Mouse (Mus musculus) forebrain, embryonic 15.5 days (tissue): ENCODE measurements around the gene Tmem198. TPM values are rescaled to one million over a fixed set of nuclear protein-coding genes. Genes with fewer than 3 reads are reported as not detected.

Source experiments
- ATAC-seq: fragments of 200-750 bp; cut with Nextera tagmentation; replicated peaks from 2 replicates; pipeline ENCODE4 v1.8.0; 2017; ENCODE audit warnings: mild to moderate bottlenecking, moderate TSS enrichment, moderate library complexity
- H3K27ac ChIP-seq: fragments of 300-500 bp; sonication (generic); replicated peaks from 2 replicates; pipeline ENCODE4 v1.5.1; 2015; ENCODE audit warnings: mild to moderate bottlenecking, inconsistent platforms
- H3K27me3 ChIP-seq: fragments of 300-500 bp; sonication (generic); 2 replicates; pipeline ENCODE4 v1.6.1; 2015; ENCODE audit warnings: inconsistent platforms
- H3K36me3 ChIP-seq: fragments of 300-500 bp; sonication (generic); 2 replicates; pipeline ENCODE4 v1.6.1; 2015; ENCODE audit warnings: mild to moderate bottlenecking, inconsistent platforms
- H3K4me1 ChIP-seq: fragments of 300-500 bp; sonication (generic); 2 replicates; pipeline ENCODE4 v1.6.1; 2015; ENCODE audit warnings: inconsistent platforms
- H3K4me2 ChIP-seq: fragments of 300-500 bp; sonication (generic); replicated peaks from 2 replicates; pipeline ENCODE4 v1.6.1; 2015; ENCODE audit warnings: mild to moderate bottlenecking, inconsistent platforms
- H3K4me3 ChIP-seq: fragments of 300-500 bp; sonication (generic); 2 replicates; pipeline ENCODE4 v1.5.1; 2015; ENCODE audit warnings: mild to moderate bottlenecking, inconsistent platforms
- H3K9ac ChIP-seq: fragments of 300-500 bp; sonication (generic); replicated peaks from 2 replicates; pipeline ENCODE4 v1.6.1; 2015; ENCODE audit warnings: mild to moderate bottlenecking, inconsistent platforms
- H3K9me3 ChIP-seq: fragments of 300-500 bp; sonication (generic); 2 replicates; pipeline ENCODE4 v1.6.1; 2016; ENCODE audit warnings: inconsistent platforms
- WGBS: fragments of 180-500 bp; shearing (Covaris S2); methylation state at CpG from one replicate; pipeline ENCODE4 v1.1.7; 2015; ENCODE audit warnings: mixed read lengths; 5-methylcytosine and 5-hydroxymethylcytosine counted together
- polyA plus RNA-seq: library from polyadenylated mRNA; unstranded; fragments of >200 nt; fragmentation: Nextera tagmentation; extraction: Ambion mirVana; gene quantifications from 2 replicates; pipeline ENCODE4 v1.2.1, GENCODE M21; 2015

The Tmem198 gene
- polyA plus RNA-seq, 1 experiment from 2014 or later, result 53.4 TPM

- no peak overlapping the region for H3K27ac ChIP-seq
- H3K27me3 ChIP-seq, result peaks cover 12% of the 10 kb centered on the region; the same call in 1 of the 2 replicates
- 5% methylated on average over 14 of the region's 14 CpGs for WGBS
- H3K4me2 ChIP-seq, result no peak overlapping the region
- no peak overlapping the region for H3K4me3 ChIP-seq
- H3K36me3 ChIP-seq, result no peaks in the 10 kb centered on the region
- peaks cover 33% of the 10 kb centered on the region for H3K4me1 ChIP-seq
- no peak overlapping the region for H3K9ac ChIP-seq
- H3K9me3 ChIP-seq, result no peaks in the 10 kb centered on the region
- ATAC-seq, result no peak
Measured at GRCm38 (mm10) chr1:75456746-75457564, 22.4 kb upstream of the Tmem198 start.

GRCm38 (mm10) chr1:75457710-75458024 lies 21.7 kb upstream of the Tmem198 start:
- H3K4me3 ChIP-seq, result no peak overlapping the region
- 13% methylated on average over 9 of the region's 10 CpGs for WGBS
- peaks cover 33% of the 10 kb centered on the region for H3K4me1 ChIP-seq
- H3K9me3 ChIP-seq, result no peaks in the 10 kb centered on the region
- H3K4me2 ChIP-seq, result no peak overlapping the region
- ATAC-seq, result 0 out of 2 replicates have a peak, but pooled peaks have one; percentile 7
- H3K9ac ChIP-seq, result no peak overlapping the region
- no peak overlapping the region for H3K27ac ChIP-seq
- peaks cover 9% of the 10 kb centered on the region; the same call in 1 of the 2 replicates for H3K27me3 ChIP-seq
- H3K36me3 ChIP-seq, result no peaks in the 10 kb centered on the region

- Histone ChIP-seq H3K4me2 (peak overlapping the region; percentile 46), H3K27me3 (peaks cover 9% of the 10 kb centered on the region; the same call in 1 of the 2 replicates), H3K9ac (peak overlapping the region; percentile 34), H3K4me3 (peak overlapping the region; percentile 28), H3K27ac (no peak overlapping the region), H3K4me1 (peaks cover 33% of the 10 kb centered on the region), H3K9me3 (no peaks in the 10 kb centered on the region), H3K36me3 (no peaks in the 10 kb centered on the region)
- WGBS, result 5% methylated on average over 42 of the region's 42 CpGs
- peak; percentile 57 for ATAC-seq
Measured at GRCm38 (mm10) chr1:75458025-75458788, 21.1 kb upstream of the Tmem198 start.

- 16% methylated on average over 23 of the region's 23 CpGs for WGBS
- peak overlapping the region; percentile 34 for H3K9ac ChIP-seq
- H3K27ac ChIP-seq, result no peak overlapping the region
Measured at GRCm38 (mm10) chr1:75458789-75459684, 20.3 kb upstream of the Tmem198 start.

GRCm38 (mm10) chr1:75460297-75460696 lies 19.0 kb upstream of the Tmem198 start:
- Histone ChIP-seq H3K9me3 (no peaks in the 10 kb centered on the region), H3K9ac (no peak overlapping the region), H3K4me1 (peaks cover 33% of the 10 kb centered on the region), H3K4me3 (no peak overlapping the region), H3K36me3 (no peaks in the 10 kb centered on the region), H3K4me2 (no peak overlapping the region), H3K27me3 (peaks cover 5% of the 10 kb centered on the region; the same call in 1 of the 2 replicates), H3K27ac (no peak overlapping the region)
- whole genome bisulfite sequencing, result 69% methylated on average over 7 of the region's 7 CpGs
- ATAC-seq, result no peak

More at GRCm38 (mm10) chr1:75458789-75459684, 20.3 kb upstream of the Tmem198 start:
- peak overlapping the region; percentile 28 for H3K4me3 ChIP-seq
- no peak for ATAC-seq
- peaks cover 5% of the 10 kb centered on the region; the same call in 1 of the 2 replicates for H3K27me3 ChIP-seq
- H3K9me3 ChIP-seq, result no peaks in the 10 kb centered on the region
- H3K4me1 ChIP-seq, result peaks cover 33% of the 10 kb centered on the region
- H3K4me2 ChIP-seq, result peak overlapping the region; percentile 46
- H3K36me3 ChIP-seq, result no peaks in the 10 kb centered on the region

- peaks cover 5% of the 10 kb centered on the region; the same call in 1 of the 2 replicates for H3K27me3 ChIP-seq
- no peak overlapping the region for H3K27ac ChIP-seq
- no peak overlapping the region for H3K4me3 ChIP-seq
- ATAC-seq, result no peak
- H3K4me2 ChIP-seq, result no peak overlapping the region
- 56% methylated on average over 1 of the region's 1 CpGs for WGBS
- no peaks in the 10 kb centered on the region for H3K36me3 ChIP-seq
- peaks cover 23% of the 10 kb centered on the region for H3K4me1 ChIP-seq
- H3K9me3 ChIP-seq, result no peaks in the 10 kb centered on the region
- no peak overlapping the region for H3K9ac ChIP-seq
Measured at GRCm38 (mm10) chr1:75462636-75463035, 16.7 kb upstream of the Tmem198 start.

DNA sequence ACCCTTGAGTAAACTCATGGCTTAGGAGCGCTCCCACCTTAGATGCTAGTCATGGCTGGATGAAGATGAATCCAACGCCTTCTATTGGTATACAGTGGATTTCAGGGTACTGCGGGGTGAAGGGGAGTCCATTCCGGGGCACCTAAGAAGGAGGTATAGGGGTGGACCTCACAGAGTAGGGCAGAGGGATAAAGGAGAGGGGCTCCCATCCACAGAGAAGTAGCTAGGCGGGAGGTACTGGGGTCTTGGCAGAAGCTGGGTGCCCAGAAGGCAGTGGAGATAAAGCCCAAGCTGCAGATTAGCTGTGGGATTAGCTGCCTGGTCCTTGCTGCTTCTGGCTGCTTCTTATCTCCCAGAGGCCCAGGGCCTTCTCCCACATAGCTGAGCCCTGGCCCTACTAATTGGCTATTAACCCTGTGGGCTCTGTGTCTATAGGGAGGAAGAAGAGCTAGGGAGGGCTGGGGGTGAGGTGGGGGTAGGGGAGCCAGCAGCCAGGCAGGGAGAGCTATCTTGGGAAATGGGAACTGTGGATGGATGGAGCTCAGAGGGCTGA lies 15.6 kb upstream of the Tmem198 start:
- H3K9ac ChIP-seq, result no peak overlapping the region
- no peak overlapping the region for H3K4me3 ChIP-seq
- no peaks in the 10 kb centered on the region for H3K36me3 ChIP-seq
- H3K4me2 ChIP-seq, result no peak overlapping the region
- peaks cover 13% of the 10 kb centered on the region for H3K4me1 ChIP-seq
- no peaks in the 10 kb centered on the region for H3K9me3 ChIP-seq
- no peak for ATAC-seq
- no peak overlapping the region for H3K27ac ChIP-seq
- 59% methylated on average over 5 of the region's 5 CpGs for WGBS
- H3K27me3 ChIP-seq, result peaks cover 4% of the 10 kb centered on the region; the same call in 1 of the 2 replicates

- Histone ChIP-seq H3K27ac (no peak overlapping the region), H3K9ac (no peak overlapping the region), H3K4me2 (no peak overlapping the region; the same call in 1 of the 2 replicates), H3K27me3 (peaks cover 7% of the 10 kb centered on the region; the same call in 1 of the 2 replicates), H3K4me1 (peaks cover 4% of the 10 kb centered on the region), H3K36me3 (no peaks in the 10 kb centered on the region), H3K4me3 (no peak overlapping the region), H3K9me3 (no peaks in the 10 kb centered on the region)
- peak; percentile 83 for ATAC-seq
- 8% methylated on average over 14 of the region's 14 CpGs for whole genome bisulfite sequencing
Measured at GRCm38 (mm10) chr1:75467215-75467927, 12.0 kb upstream of the Tmem198 start.

DNA sequence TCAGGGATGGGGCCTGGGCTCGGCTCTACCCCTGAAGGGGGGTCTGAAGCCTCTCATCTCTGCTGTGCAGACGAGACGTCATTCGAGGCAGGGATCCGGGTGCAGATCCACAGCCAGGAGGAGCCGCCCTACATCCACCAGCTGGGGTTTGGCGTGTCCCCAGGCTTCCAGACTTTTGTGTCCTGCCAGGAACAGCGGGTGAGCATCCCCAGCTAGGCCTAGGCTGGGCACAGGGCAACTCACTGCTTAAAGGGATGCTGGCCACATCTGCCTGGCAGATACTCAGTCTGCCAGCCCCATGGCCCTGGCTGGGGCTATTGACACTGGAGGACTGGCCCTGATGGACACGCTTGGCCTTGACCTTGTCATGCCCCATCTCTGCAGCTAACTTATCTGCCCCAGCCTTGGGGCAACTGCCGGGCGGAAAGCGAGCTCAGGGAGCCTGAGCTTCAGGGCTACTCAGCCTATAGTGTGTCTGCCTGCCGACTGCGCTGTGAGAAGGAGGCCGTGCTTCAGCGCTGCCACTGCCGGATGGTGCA lies 10.0 kb upstream of the Tmem198 start:
- Histone ChIP-seq H3K4me3 (no peak overlapping the region), H3K4me2 (no peak overlapping the region), H3K27me3 (peaks cover 7% of the 10 kb centered on the region; the same call in 1 of the 2 replicates), H3K27ac (no peak overlapping the region), H3K9ac (no peak overlapping the region), H3K4me1 (peaks cover 4% of the 10 kb centered on the region), H3K9me3 (no peaks in the 10 kb centered on the region), H3K36me3 (peaks cover 13% of the 10 kb centered on the region)
- 76% methylated on average over 17 of the region's 17 CpGs for WGBS
- ATAC-seq, result no peak

GRCm38 (mm10) chr1:75476441-75476840 lies 2.9 kb upstream of the Tmem198 start:
- no peak overlapping the region for H3K4me3 ChIP-seq
- no peak overlapping the region for H3K9ac ChIP-seq
- no peak overlapping the region for H3K27ac ChIP-seq
- WGBS, result 93% methylated on average over 11 of the region's 11 CpGs
- H3K27me3 ChIP-seq, result no peaks in the 10 kb centered on the region
- H3K4me2 ChIP-seq, result no peak overlapping the region
- peaks cover 36% of the 10 kb centered on the region for H3K4me1 ChIP-seq
- ATAC-seq, result no peak
- peaks cover 36% of the 10 kb centered on the region for H3K36me3 ChIP-seq
- no peaks in the 10 kb centered on the region for H3K9me3 ChIP-seq
